8 mouse cellular contexts compared by ENCODE assay signal in genomic region chr17:17624957-17625586, GRCm38 (mm10). TPM values are rescaled to one million over a fixed set of nuclear protein-coding genes. Genes with fewer than 3 reads are reported as not detected.
DNase-seq lines count a peak whose midpoint lies in the region; ATAC-seq and TF ChIP-seq lines count a peak whose summit lies in the region.

Gene Lnpep, minus strand, starts transcription at chr17:17625050.

- no peaks in the 10 kb centered on the region for H3K36me3 ChIP-seq in forebrain, embryonic 10.5 days (replicated peaks)
- no peaks in the 10 kb centered on the region for H3K36me3 ChIP-seq in heart, embryonic 15.5 days
- H3K36me3 ChIP-seq in liver, embryonic 14.5 days (replicated peaks; ENCODE audit: control insufficient read depth, insufficient read depth, low read depth): no peaks in the 10 kb centered on the region
- H3K36me3 ChIP-seq in neural tube, embryonic 11.5 days (ENCODE audit: control insufficient read depth, insufficient read depth, low read length): no peaks in the 10 kb centered on the region

- peak within 1 kb of the TSS; percentile 78 for H3K4me3 ChIP-seq in forebrain, embryonic 10.5 days
- H3K4me3 ChIP-seq in heart, embryonic 15.5 days: peak within 1 kb of the TSS; percentile 98
- peak within 1 kb of the TSS; percentile 79 to 92 for H3K4me3 ChIP-seq in liver, embryonic 14.5 days (ENCODE audit: insufficient read depth in 1 of 2, low read depth in 2 of 2, low read length in 2 of 2)
- peak within 1 kb of the TSS; percentile 81 for H3K4me3 ChIP-seq in neural tube, embryonic 11.5 days (ENCODE audit: low read depth, low read length)

- TF ChIP-seq CTCF in liver, embryonic 14.5 days (IDR thresholded peaks at IDR 0.05; ENCODE audit: low read depth): no peak

- WGBS in forebrain, embryonic 10.5 days: under 1% methylated on average over 44 of the region's 44 CpGs
- under 1% methylated on average over 44 of the region's 44 CpGs for WGBS in heart, embryonic 15.5 days
- WGBS in liver, embryonic 14.5 days (ENCODE audit: insufficient replicate concordance): under 1% methylated on average over 44 of the region's 44 CpGs
- under 1% methylated on average over 40 of the region's 44 CpGs for WGBS in neural tube, embryonic 11.5 days

- H3K9me3 ChIP-seq in forebrain, embryonic 10.5 days: peaks cover 6% of the 10 kb centered on the region
- H3K9me3 ChIP-seq in heart, embryonic 15.5 days (replicated peaks): no peaks in the 10 kb centered on the region
- H3K9me3 ChIP-seq in liver, embryonic 14.5 days (ENCODE audit: control insufficient read depth, low read length): no peaks in the 10 kb centered on the region
- no peaks in the 10 kb centered on the region for H3K9me3 ChIP-seq in neural tube, embryonic 11.5 days (ENCODE audit: control insufficient read depth, low read length)

- DNase-seq in CD8-positive naive resting alpha-beta T cell, adult 2 months (ENCODE audit: low read depth in 2 of 2, low spot score in 2 of 2): peak; percentile 93
- DNase-seq in c-Kit-positive CD71-negative TER-119-negative erythroid progenitor cells, embryonic 14.5 days (ENCODE audit: low read depth): peak; percentile 87
- DNase-seq in forebrain, embryonic 10.5 days (ENCODE audit: extremely low spot score, low spot score): peak; percentile 91
- peak; percentile 91 to 96 for DNase-seq in kidney, postnatal 25 days
- peak; percentile 80 to 88 (median 81) for DNase-seq in liver, embryonic 14.5 days (ENCODE audit: low read depth in 3 of 3, low spot score in 3 of 3)
- DNase-seq in neural tube, embryonic 11.5 days (ENCODE audit: low spot score): peak; percentile 92
- peak; percentile 96 for DNase-seq in telencephalon, adult 2 months (ENCODE audit: low read depth, low spot score)

- H3K4me1 ChIP-seq in forebrain, embryonic 10.5 days: peaks cover 28% of the 10 kb centered on the region
- peaks cover 12% of the 10 kb centered on the region for H3K4me1 ChIP-seq in heart, embryonic 15.5 days (replicated peaks)
- H3K4me1 ChIP-seq in liver, embryonic 14.5 days (replicated peaks; ENCODE audit: control insufficient read depth in 2 of 2, insufficient read depth in 2 of 2, low read length in 1 of 2): peaks cover 6 to 12% of the 10 kb centered on the region in 2 experiments; a peak in 3 of 4 replicates
- H3K4me1 ChIP-seq in neural tube, embryonic 11.5 days (ENCODE audit: control insufficient read depth, insufficient read depth, low read length): peaks cover 6% of the 10 kb centered on the region; the same call in 1 of the 2 replicates

- TF ChIP-seq EP300 in liver, embryonic 14.5 days (IDR thresholded peaks at IDR 0.05; ENCODE audit: low read depth): peak; percentile 17

- no peaks in the 10 kb centered on the region for H3K27me3 ChIP-seq in forebrain, embryonic 10.5 days (ENCODE audit: poor library complexity, severe bottlenecking)
- no peaks in the 10 kb centered on the region for H3K27me3 ChIP-seq in heart, embryonic 15.5 days
- H3K27me3 ChIP-seq in liver, embryonic 14.5 days (ENCODE audit: control insufficient read depth, insufficient read depth, low read length): no peaks in the 10 kb centered on the region
- no peaks in the 10 kb centered on the region for H3K27me3 ChIP-seq in neural tube, embryonic 11.5 days (ENCODE audit: control insufficient read depth, insufficient read depth, low read length)

- H3K4me2 ChIP-seq in heart, embryonic 15.5 days: peak within 1 kb of the TSS; percentile 74
- H3K4me2 ChIP-seq in liver, embryonic 14.5 days (ENCODE audit: low read depth): peak within 1 kb of the TSS; percentile 91
- peak within 1 kb of the TSS; percentile 51 for H3K4me2 ChIP-seq in neural tube, embryonic 11.5 days (ENCODE audit: low read depth)

- peak within 1 kb of the TSS; percentile 96 for H3K27ac ChIP-seq in forebrain, embryonic 10.5 days
- H3K27ac ChIP-seq in heart, embryonic 15.5 days: peak within 1 kb of the TSS; percentile 100
- peak within 1 kb of the TSS; percentile 90 for H3K27ac ChIP-seq in liver, embryonic 14.5 days
- peak within 1 kb of the TSS; percentile 97 for H3K27ac ChIP-seq in neural tube, embryonic 11.5 days (ENCODE audit: low read depth, low read length)

- H3K9ac ChIP-seq in heart, embryonic 15.5 days: peak within 1 kb of the TSS; percentile 98
- peak within 1 kb of the TSS; percentile 94 for H3K9ac ChIP-seq in liver, embryonic 14.5 days (replicated peaks)
- peak within 1 kb of the TSS; percentile 81 for H3K9ac ChIP-seq in neural tube, embryonic 11.5 days (ENCODE audit: low read length)

- peak; percentile 90 for ATAC-seq in heart, embryonic 15.5 days (replicated peaks; ENCODE audit: insufficient number of reproducible peaks, insufficient read depth, low FRiP score, low read depth)
- peak; percentile 88 for ATAC-seq in liver, embryonic 14.5 days (ENCODE audit: insufficient read depth)
- peak; percentile 93 for ATAC-seq in neural tube, embryonic 11.5 days (ENCODE audit: insufficient read depth, low FRiP score, low TSS enrichment)

RNA-seq across cellular contexts. Expression of gene Lnpep, which starts in this region (rescaled TPM):
- polyA plus RNA-seq in forebrain, embryonic 10.5 days (2016; fragmentation: Nextera tagmentation; extraction: Ambion mirVana): 6.3 and 6.5 TPM in 2 replicates
- polyA plus RNA-seq in heart, embryonic 15.5 days (2015; fragmentation: Nextera tagmentation; extraction: Ambion mirVana): 11.0 and 12.3 TPM in 2 replicates
- polyA plus RNA-seq in liver, embryonic 14.5 days (2012; rRNA removed): 3.0 and 3.5 TPM in 2 replicates
- 2.1 and 2.3 TPM in 2 replicates for polyA plus RNA-seq in liver, embryonic 14.5 days (2014; fragmentation: Nextera tagmentation; extraction: Ambion mirVana)
- 4.9 and 6.8 TPM in 2 replicates for polyA plus RNA-seq in neural tube, embryonic 11.5 days (2014; fragmentation: Nextera tagmentation; extraction: Ambion mirVana)

Comparison
In these comparisons a context has a peak if more than half of its experiments do, and no peak if none do; other contexts are left out.
1. Peak in every context shown above with its lines: DNase-seq, ATAC-seq, H3K4me3 ChIP-seq and H3K27ac ChIP-seq.